Mouse (Mus musculus): Measurements from ENCODE around the gene Edaradd.

GRCm38 (mm10) chr13:12537971-12538370 is 17.7 kb upstream of the Edaradd start:
- TF ChIP-seq EP300 (IDR thresholded peaks at IDR 0.05; ENCODE audit: insufficient read depth, low read depth, low read length) (no peak), POLR2A (IDR thresholded peaks at IDR 0.05; ENCODE audit: insufficient read depth, low read length) (no peak)

Data from ES-Bruce4 (cell line).